Mouse (Mus musculus) adrenal gland, postnatal 36 days (tissue): ENCODE data around the gene Hoxb4. TPM values are rescaled to one million over a fixed set of nuclear protein-coding genes. Genes with fewer than 3 reads are reported as not detected.

Source experiments
- DNase-seq, 2 experiments: peaks; one replicate each; pipeline ENCODE4 v3.0.0; 2021; ENCODE audit warnings: mixed read lengths in 1 of 2
- total RNA-seq, 2 experiments: library from RNA; stranded (reverse); gene quantifications; 2 replicates each; pipeline ENCODE4 v1.2.3; 2021

Hoxb4 gene
- total RNA-seq, 2 experiments from 2014 or later = 15.6 to 20.9 TPM

GRCm38 (mm10) chr11:96334002-96334364, 15.9 kb downstream of the Hoxb4 start:
- no peak for DNase-seq

- DNase-seq = no peak
Measured at GRCm38 (mm10) chr11:96334998-96335397, 16.9 kb downstream of the Hoxb4 start.

- peak; percentile 39 to 42 for DNase-seq
Measured at GRCm38 (mm10) chr11:96336597-96336996, 18.5 kb downstream of the Hoxb4 start.

DNA sequence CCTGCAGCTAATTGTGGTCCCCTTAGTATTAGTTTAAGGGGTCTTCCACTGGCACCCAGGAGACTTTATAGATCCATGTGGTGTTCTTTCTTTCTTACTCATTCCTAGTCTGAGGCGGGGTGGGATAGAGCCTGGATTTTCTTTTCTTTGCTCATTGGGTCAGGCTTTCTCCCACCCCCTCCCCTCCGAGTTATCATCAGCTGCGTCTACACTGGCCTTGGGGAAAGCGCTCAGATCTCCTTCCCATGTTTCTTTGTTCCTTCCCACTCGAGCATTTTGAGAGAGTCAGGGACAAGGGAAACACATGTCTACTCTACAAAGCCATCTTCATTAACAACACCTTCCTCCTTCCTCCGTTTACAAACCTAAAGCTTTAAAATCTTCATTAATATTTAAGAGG, 19.0 kb downstream of the Hoxb4 start:
- DNase-seq = peak; percentile 18 to 30

DNA sequence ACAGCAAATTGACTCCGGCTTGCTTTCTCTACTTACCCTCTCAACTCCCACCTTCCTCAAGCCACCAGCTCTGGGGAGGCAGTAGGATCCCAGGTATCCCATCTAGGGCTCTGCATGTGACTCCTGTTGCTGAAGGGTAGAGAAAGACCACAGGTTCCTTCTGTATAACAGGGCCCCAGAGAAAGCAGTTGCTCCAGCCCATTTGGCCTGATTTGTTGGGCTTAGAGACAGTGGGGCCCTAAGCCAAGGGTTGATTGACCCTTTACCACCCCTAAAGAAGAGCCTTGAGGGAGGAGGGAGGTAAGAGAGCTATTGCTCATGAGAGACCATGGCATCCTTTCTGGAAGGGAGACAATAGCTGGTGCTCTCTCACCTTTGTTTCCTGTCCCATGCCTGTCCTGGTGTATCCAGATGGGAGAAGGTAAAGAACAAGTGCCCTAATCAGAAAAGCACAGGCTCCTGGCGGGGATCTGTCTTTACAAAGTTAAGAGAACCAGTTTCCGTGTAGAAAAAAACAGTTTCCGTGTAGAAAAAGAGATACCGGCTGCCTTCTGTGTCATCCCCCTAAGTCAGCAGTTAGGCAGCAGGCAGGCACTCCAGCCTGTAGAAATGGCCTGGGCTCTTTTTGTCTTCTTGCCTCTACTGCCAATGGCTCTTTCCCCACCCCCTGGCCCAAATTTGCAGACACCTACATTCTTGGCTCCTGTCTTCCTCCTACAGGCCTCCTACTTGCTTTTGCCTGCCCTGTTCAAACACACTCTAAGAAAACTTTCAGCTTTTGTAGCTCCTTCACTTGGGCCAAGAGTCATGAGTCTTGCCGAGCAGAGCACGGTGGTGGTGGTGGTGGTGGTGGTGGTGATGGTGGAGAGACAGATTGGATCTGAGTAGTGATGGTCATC, 21.1 kb downstream of the Hoxb4 start:
- peak in 1 of 2 experiments; percentile 22 for DNase-seq

- DNase-seq = peak in 1 of 2 experiments; percentile 73
Measured at GRCm38 (mm10) chr11:96340698-96341365, 22.8 kb downstream of the Hoxb4 start.

DNA sequence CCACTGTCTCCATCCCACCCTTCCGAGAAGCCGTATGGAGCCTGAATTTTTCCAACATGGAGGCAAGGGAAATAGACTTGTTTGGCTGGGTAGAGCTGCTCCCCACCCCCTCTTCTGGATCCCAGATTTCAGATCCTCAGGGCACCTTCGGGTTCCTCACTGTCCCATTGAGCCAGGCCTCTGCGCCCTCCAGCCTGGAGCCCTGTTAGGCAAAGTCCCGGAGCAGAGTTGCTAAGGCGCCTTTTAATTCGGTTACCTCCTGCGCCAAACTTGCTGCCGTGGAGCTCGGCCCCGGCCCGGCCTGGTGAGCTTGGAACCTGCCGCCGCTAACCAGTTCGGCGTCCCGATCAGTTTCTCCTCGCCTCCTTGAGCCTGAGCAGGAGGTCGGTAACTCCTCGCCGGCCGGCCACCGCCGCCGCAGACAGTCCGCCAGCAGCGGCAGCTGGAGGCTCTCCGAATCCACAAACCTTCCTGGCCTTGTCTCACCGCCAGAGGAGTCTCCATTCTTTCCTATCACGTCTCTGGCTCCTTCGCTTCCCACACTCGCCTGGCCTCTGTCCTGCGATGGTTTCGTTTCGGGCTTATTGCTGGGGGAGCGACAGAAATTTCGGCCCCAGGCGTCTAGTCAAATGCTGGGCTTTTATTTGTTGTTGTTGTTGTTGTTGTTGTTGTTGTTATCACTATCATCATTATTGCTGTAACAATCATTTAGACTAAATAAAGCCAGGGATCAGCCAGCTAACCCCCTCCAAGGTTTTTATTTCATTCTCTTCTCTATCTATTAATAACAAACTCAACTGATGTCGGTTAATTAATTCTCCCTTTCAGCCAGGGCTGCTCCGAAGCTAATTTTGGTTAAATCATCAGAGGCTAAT, 23.9 kb downstream of the Hoxb4 start:
- DNase-seq = peak; percentile 57 to 64

DNA sequence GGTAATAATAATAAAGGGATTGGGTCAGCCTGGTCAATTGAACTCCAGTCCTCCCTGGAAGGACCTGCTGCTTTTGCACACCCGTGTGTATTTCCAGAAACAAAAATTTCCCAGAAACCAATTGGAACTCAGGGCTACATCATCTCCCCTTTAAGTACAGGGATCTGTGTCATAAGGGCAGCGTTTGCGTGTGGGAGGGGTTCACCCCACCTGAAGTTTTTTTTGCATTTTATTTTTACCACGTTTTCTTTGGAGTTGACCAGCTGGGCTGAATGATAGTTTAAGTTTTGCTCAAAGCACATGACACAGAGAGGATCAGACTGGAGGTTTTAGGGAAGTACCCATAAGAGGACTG, 24.5 kb downstream of the Hoxb4 start:
- peak; percentile 2 to 17 for DNase-seq

- DNase-seq = peak; percentile 22 to 28
Measured at GRCm38 (mm10) chr11:96343206-96343745, 25.2 kb downstream of the Hoxb4 start.

- peak; percentile 51 to 65 for DNase-seq
Measured at GRCm38 (mm10) chr11:96344061-96344877, 26.2 kb downstream of the Hoxb4 start.

GRCm38 (mm10) chr11:96344878-96345159, 26.8 kb downstream of the Hoxb4 start:
- DNase-seq = peak; percentile 42 to 43

DNA sequence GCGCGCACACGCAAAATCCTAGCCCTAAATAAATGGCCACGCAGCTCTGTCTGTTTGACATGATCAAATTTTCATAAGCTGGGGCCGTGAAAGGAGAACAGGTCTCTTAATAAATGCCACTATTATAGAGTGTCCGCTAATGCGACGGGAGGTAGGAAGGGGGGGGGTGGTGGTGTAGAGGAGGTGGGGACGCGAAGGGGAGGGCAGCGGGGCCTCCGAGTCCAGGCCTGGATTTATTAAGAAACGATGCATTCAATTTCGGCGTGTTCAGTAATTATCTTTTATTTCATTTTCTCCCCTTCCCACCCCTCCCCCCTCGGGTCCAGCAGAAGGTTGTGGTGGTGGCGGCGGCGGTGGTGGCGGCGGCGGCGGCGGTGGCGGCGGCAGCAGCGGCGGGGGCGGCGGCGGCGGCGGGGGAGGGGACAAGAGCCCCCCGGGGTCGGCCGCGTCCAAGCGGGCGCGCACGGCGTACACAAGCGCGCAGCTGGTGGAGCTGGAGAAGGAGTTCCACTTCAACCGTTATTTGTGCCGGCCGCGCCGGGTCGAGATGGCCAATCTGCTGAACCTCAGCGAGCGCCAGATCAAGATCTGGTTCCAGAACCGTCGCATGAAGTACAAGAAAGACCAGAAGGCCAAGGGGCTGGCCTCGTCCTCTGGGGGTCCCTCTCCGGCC, 27.3 kb downstream of the Hoxb4 start:
- DNase-seq = peak; percentile 47 to 51

DNA sequence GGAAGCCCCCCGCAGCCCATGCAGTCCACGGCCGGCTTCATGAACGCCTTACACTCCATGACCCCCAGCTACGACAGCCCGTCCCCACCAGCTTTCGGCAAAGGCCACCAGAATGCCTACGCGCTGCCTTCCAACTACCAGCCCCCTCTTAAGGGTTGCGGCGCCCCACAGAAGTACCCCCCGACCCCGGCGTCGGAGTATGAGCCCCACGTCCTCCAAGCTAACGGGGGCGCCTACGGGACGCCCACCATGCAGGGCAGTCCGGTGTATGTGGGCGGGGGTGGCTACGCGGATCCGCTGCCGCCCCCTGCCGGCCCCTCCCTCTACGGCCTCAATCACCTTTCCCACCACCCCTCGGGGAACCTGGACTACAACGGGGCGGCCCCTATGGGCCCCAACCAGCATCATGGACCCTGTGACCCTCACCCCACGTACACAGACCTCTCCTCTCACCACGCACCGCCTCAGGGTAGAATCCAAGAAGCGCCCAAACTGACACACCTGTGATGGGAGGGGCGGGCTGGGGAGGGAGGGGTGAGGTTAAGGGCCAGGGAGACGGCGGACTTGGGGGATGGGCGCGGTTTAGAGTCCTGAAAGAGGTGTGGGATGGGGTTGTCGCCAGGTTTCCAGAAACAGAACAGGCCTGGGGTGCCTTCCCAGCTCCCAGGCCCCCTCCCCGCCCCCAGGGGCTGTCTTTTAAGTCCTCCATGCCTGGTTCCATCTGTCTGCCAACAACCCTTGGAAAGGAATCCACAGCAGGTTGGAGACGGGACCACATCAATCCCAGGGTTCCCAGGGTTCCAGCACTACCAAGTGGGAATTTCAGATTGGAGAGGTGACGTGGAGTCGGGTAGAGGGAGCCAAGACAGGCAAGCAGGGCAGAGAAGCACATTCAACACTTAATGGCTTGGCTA, 28.1 kb downstream of the Hoxb4 start:
- peak; percentile 33 to 52 for DNase-seq

- no peak for DNase-seq
Measured at GRCm38 (mm10) chr11:96346916-96347520, 29.0 kb downstream of the Hoxb4 start.

DNA sequence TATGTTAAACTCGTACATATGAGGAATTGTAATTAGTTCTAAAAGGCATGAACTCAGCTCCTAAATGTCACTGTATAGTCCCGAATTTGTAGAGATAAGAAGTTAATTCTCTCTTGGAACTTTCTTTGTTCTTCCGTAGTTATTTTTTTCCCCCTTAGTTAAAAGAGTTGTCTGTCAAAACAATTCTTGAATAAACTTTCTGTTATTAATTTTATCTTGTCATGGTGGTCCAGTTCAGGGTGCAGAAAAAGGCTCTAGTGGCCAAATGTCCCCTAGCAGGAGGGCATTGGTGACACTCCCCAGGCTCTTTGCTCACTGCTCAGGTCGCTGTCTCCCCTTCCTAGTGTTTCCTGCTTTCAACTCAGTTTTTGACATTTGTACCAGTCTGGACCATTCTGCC, 29.6 kb downstream of the Hoxb4 start:
- peak in 1 of 2 experiments; percentile 12 for DNase-seq

DNA sequence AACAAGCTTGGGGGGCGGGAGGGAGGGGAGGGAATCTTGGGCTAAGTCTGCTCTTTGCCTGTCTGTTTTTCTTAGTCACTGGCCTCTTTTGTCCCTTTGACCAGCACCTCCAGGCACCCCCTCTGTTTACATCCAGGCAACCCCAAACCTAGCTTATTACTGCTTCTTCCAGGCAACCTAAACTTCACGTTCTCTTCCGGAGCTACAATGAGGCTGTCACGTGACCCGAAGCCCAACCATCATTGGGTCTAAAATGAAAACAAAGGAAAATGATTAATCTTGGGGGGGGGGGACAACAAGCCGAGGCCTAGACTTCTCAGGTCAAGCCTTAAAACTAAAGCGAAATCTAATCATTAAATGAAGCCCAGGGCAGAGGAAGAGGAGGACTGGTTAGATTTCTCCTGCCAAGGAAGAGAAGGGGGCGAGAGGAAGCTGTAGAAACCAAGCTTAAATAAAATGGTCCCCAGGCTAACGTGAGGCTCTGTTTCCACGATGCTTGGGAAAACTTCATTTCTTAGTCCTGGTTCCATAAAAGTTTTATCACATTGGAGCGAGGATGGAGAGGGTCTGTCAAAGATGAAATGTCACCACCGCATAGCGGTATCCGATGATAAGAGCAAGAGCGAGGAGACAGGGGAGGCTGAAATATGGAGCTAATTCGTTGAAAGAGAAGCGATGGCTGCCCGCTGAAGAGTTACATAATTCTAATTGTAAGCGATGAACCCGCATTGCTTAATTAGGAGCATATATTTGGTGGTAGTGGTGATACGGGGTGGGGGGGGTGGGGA, 30.3 kb downstream of the Hoxb4 start:
- peak; percentile 68 to 73 for DNase-seq

DNA sequence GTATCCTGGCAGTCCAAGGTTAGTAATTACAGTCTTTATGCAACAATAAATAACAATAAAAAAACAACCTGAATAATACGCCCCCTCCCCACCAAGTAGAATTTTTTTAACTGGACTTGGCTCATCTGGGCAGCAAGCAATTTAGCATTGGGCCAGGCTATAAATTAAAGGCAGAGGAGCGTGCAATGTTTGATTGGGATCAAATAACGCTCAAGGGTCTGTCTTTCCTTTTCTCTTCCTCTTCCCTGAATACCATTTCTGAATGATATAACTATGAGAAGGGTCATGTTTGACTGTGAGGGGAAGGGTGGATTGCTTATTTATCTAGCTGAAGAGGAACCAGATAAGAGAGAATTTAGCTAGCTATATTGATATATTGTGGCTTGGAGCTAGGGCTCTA, 30.9 kb downstream of the Hoxb4 start:
- no peak for DNase-seq
